Mouse (Mus musculus) ES-CJ7 (cell line): ENCODE measurements at regions not wholly inside any gene's neighbourhood (a gene's known extent, or its start where the extent isn't known, plus 50 kb on each side); places are given as distances from the start of the nearest gene placed in this dataset.

Source experiments
- DNase-seq: peaks from one replicate; pipeline ENCODE4 v3.0.0; 2011; ENCODE audit warnings: low read depth, low spot score

GRCm38 (mm10) chr9:47391669-47392068 is 138.3 kb upstream of the Cadm1 start:
- DNase-seq: no peak

- DNase-seq: no peak
Observed at GRCm38 (mm10) chr9:47399598-47399997, 130.4 kb upstream of the Cadm1 start.

- no peak for DNase-seq
Observed at GRCm38 (mm10) chr9:47400117-47400823, 129.7 kb upstream of the Cadm1 start.

GRCm38 (mm10) chr9:47401511-47401910 is 128.5 kb upstream of the Cadm1 start:
- no peak for DNase-seq

GRCm38 (mm10) chr9:47403317-47403716 is 126.7 kb upstream of the Cadm1 start:
- no peak for DNase-seq

- no peak for DNase-seq
Observed at GRCm38 (mm10) chr9:47404821-47405220, 125.2 kb upstream of the Cadm1 start.

- DNase-seq: no peak
Observed at GRCm38 (mm10) chr9:47405547-47405946, 124.4 kb upstream of the Cadm1 start.

- no peak for DNase-seq
Observed at GRCm38 (mm10) chr9:47407007-47407670, 122.8 kb upstream of the Cadm1 start.

- no peak for DNase-seq
Observed at GRCm38 (mm10) chr9:47408061-47408460, 121.9 kb upstream of the Cadm1 start.

GRCm38 (mm10) chr9:47409579-47409978 is 120.4 kb upstream of the Cadm1 start:
- no peak for DNase-seq

- DNase-seq: no peak
Observed at GRCm38 (mm10) chr9:47412786-47413185, 117.2 kb upstream of the Cadm1 start.

- DNase-seq: no peak
Observed at GRCm38 (mm10) chr9:47414350-47414988, 115.5 kb upstream of the Cadm1 start.

GRCm38 (mm10) chr9:47422151-47422599 is 107.8 kb upstream of the Cadm1 start:
- no peak for DNase-seq

- no peak for DNase-seq
Observed at GRCm38 (mm10) chr9:47422741-47423461, 107.1 kb upstream of the Cadm1 start.

GRCm38 (mm10) chr9:47423462-47423832 is 106.5 kb upstream of the Cadm1 start:
- no peak for DNase-seq

- DNase-seq: no peak
Observed at GRCm38 (mm10) chr9:47424191-47424590, 105.8 kb upstream of the Cadm1 start.

- no peak for DNase-seq
Observed at GRCm38 (mm10) chr9:47426712-47427111, 103.3 kb upstream of the Cadm1 start.

GRCm38 (mm10) chr9:47428710-47429341 is 101.1 kb upstream of the Cadm1 start:
- DNase-seq: no peak

GRCm38 (mm10) chr9:47429691-47430090 is 100.3 kb upstream of the Cadm1 start:
- no peak for DNase-seq

GRCm38 (mm10) chr9:47432715-47433114 is 97.3 kb upstream of the Cadm1 start:
- DNase-seq: no peak

GRCm38 (mm10) chr9:47433185-47433584 is 96.8 kb upstream of the Cadm1 start:
- no peak for DNase-seq

- DNase-seq: no peak
Observed at GRCm38 (mm10) chr9:47434091-47434490, 95.9 kb upstream of the Cadm1 start.
